Mouse (Mus musculus) erythroblast, embryonic 14.5 days (primary cell): ENCODE data around the gene Prmt7.

Source experiments
- GATA1 ChIP-seq: IDR thresholded peaks from 2 replicates; pipeline ENCODE4 v1.6.1; 2012; ENCODE audit warnings: low read length, inconsistent platforms, mixed read lengths
- TAL1 ChIP-seq: IDR thresholded peaks from 3 replicates; pipeline ENCODE4 v1.6.1; 2012; ENCODE audit warnings: low read length, inconsistent platforms, mixed read lengths

DNA sequence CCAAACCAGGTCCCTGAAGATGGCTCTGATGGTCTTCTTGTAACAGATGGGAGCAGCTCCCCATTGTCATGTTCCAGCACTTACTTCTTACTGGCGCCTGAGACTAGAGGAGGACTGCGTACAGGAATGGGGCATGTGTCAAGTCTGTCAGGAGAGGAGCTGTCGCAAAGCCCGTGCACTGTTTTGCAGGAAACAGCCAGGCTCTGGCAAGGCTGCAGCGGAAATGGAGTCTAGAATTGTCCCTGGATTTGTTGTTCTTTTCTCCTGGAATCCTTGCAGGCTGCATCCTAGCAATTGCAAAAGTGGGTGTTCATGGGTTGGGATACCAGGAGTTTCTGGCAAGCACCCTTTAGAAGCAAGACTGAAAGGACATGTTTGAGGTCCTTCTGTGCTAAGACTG is 87.5 kb downstream of the Prmt7 start:
- TF ChIP-seq GATA1 (no peak), TAL1 (no peak)
